Mouse (Mus musculus): ENCODE results near the gene Slc39a11. TPM values are rescaled to one million over a fixed set of nuclear protein-coding genes. Genes with fewer than 3 reads are reported as not detected.
A peak's percentile ranks its signal among the peaks of the same experiment; 100 is the strongest.

The Slc39a11 gene
- total and polyA plus RNA-seq, 3 experiments: 43.2 to 54.4 (median 51.0) TPM

GRCm38 (mm10) chr11:113203008-113203407 lies 446.9 kb downstream of the Slc39a11 start:
- dilution Hi-C loops (cut with MboI; ENCODE audit: extremely low pct_ligation_motif_present, extremely low pct_unique_long_range_greater_than_20kb, low sequenced_read_pairs) (no loop called here), in situ Hi-C loops (cut with MboI; ENCODE audit: low pct_ligation_motif_present, low pct_unique_long_range_greater_than_20kb, low sequenced_read_pairs) (no loop called here)
- DNase-seq (ENCODE audit: extremely low read depth): no peak
- Histone ChIP-seq H3K4me2 (ENCODE audit: insufficient read depth, low read depth, poor library complexity, severe bottlenecking) (no peak overlapping the region), H3K4me3 (replicated peaks in 1 of 3; ENCODE audit: low read depth in 2 of 3, low read length in 2 of 3, poor library complexity in 1 of 3) (no peak overlapping the region), H3K27me3 (replicated peaks) (peaks cover 6% of the 10 kb centered on the region), H3K9ac (ENCODE audit: insufficient read depth, low read depth) (no peak overlapping the region), H3K79me2 (replicated peaks; ENCODE audit: control insufficient read depth, extremely low read depth, insufficient read depth, poor library complexity, severe bottlenecking) (no peaks in the 10 kb centered on the region), H3K36me3 (replicated peaks in 1 of 2; ENCODE audit: control insufficient read depth in 1 of 2, insufficient read depth in 1 of 2, low read length in 1 of 2) (no peaks in the 10 kb centered on the region), H3K27ac (ENCODE audit: insufficient read depth, low read depth) (no peak overlapping the region), H3K9me3 (replicated peaks; ENCODE audit: low read length) (peaks cover 2% of the 10 kb centered on the region), H3K4me1 (ENCODE audit: control insufficient read depth in 1 of 2, insufficient read depth in 2 of 2) (peaks cover 5 to 58% of the 10 kb centered on the region in 2 experiments)
- no peak for TF ChIP-seq JUN (IDR thresholded peaks at IDR 0.05; ENCODE audit: insufficient read depth, low read depth, low read length)
- 0 out of 2 replicates have a peak, but pooled peaks have one; percentile 26 for TF ChIP-seq MAX (IDR thresholded peaks at IDR 0.05; ENCODE audit: low read length)
- TF ChIP-seq PAX5 (IDR thresholded peaks at IDR 0.05; ENCODE audit: low read length): no peak
- peak; percentile 36; the same call in 1 of the 2 replicates for TF ChIP-seq MYC (IDR thresholded peaks at IDR 0.05; ENCODE audit: low read depth, low read length)
- TF ChIP-seq BHLHE40 (IDR thresholded peaks at IDR 0.05; ENCODE audit: low read depth, low read length): peak; percentile 12; the same call in 1 of the 2 replicates
- no peak for TF ChIP-seq ZKSCAN1 (IDR thresholded peaks at IDR 0.05; ENCODE audit: borderline replicate concordance, low read depth, low read length)

- peaks cover 6% of the 10 kb centered on the region for H3K27me3 ChIP-seq (replicated peaks)
- no peak overlapping the region for H3K27ac ChIP-seq (ENCODE audit: insufficient read depth, low read depth)
- H3K4me3 ChIP-seq (replicated peaks in 1 of 3; ENCODE audit: low read depth in 2 of 3, low read length in 2 of 3, poor library complexity in 1 of 3): peak overlapping the region; percentile 39 to 65 (median 54)
- peak; percentile 81 for DNase-seq (ENCODE audit: extremely low read depth)
- H3K79me2 ChIP-seq (replicated peaks; ENCODE audit: control insufficient read depth, extremely low read depth, insufficient read depth, poor library complexity, severe bottlenecking): no peaks in the 10 kb centered on the region
- peaks cover 2% of the 10 kb centered on the region for H3K9me3 ChIP-seq (replicated peaks; ENCODE audit: low read length)
- dilution Hi-C loops (cut with MboI; ENCODE audit: extremely low pct_ligation_motif_present, extremely low pct_unique_long_range_greater_than_20kb, low sequenced_read_pairs): no loop called here
- H3K36me3 ChIP-seq (replicated peaks in 1 of 2; ENCODE audit: control insufficient read depth in 1 of 2, insufficient read depth in 1 of 2, low read length in 1 of 2): no peaks in the 10 kb centered on the region
- H3K4me1 ChIP-seq (ENCODE audit: control insufficient read depth in 1 of 2, insufficient read depth in 2 of 2): peaks cover 5 to 73% of the 10 kb centered on the region in 2 experiments
- peak overlapping the region; percentile 44; the same call in 1 of the 2 replicates for H3K9ac ChIP-seq (ENCODE audit: insufficient read depth, low read depth)
- H3K4me2 ChIP-seq (ENCODE audit: insufficient read depth, low read depth, poor library complexity, severe bottlenecking): peak overlapping the region; percentile 68
- in situ Hi-C loops (cut with MboI; ENCODE audit: low pct_ligation_motif_present, low pct_unique_long_range_greater_than_20kb, low sequenced_read_pairs): no loop called here
- TF ChIP-seq NELFE (IDR thresholded peaks at IDR 0.05; ENCODE audit: low read depth, low read length) (peak; percentile 85; the same call in 1 of the 2 replicates), MAX (IDR thresholded peaks at IDR 0.05; ENCODE audit: low read length) (peak; percentile 36; the same call in 1 of the 2 replicates), POLR2A (IDR thresholded peaks at IDR 0.05; ENCODE audit: low read depth, low read length) (peak; percentile 98), MEF2A (IDR thresholded peaks at IDR 0.05; ENCODE audit: borderline replicate concordance, low read depth, low read length) (no peak), POLR2AphosphoS2 (IDR thresholded peaks at IDR 0.05; ENCODE audit: low read depth, low read length) (peak; percentile 47; the same call in 1 of the 2 replicates), CTCF (conservative IDR thresholded peaks at IDR 0.05 in 1 of 2, IDR thresholded peaks at IDR 0.05 in 1 of 2; ENCODE audit: low read depth in 2 of 2, low read length in 2 of 2) (no peak), EP300 (IDR thresholded peaks at IDR 0.05; ENCODE audit: low read length) (no peak), GABPA (IDR thresholded peaks at IDR 0.05; ENCODE audit: insufficient replicate concordance, low read depth, low read length) (peak; percentile 5; the same call in 1 of the 2 replicates), KAT2A (IDR thresholded peaks at IDR 0.05; ENCODE audit: insufficient replicate concordance, low read length) (peak; percentile 87; the same call in 1 of the 2 replicates), UBTF (IDR thresholded peaks at IDR 0.05; ENCODE audit: low read depth, low read length) (peak; percentile 68; the same call in 1 of the 2 replicates), ZNF384 (IDR thresholded peaks at IDR 0.05; ENCODE audit: low read depth, low read length) (no peak), ELF1 (IDR thresholded peaks at IDR 0.05; ENCODE audit: low read depth, low read length) (peak; percentile 88), IRF4 (IDR thresholded peaks at IDR 0.05; ENCODE audit: low read depth, low read length) (no peak; the same call in 1 of the 2 replicates), E2F4 (IDR thresholded peaks at IDR 0.05; ENCODE audit: insufficient replicate concordance, low read depth, low read length) (no peak), SIN3A (IDR thresholded peaks at IDR 0.05; ENCODE audit: low read length) (peak; percentile 38; the same call in 1 of the 2 replicates), CHD1 (IDR thresholded peaks at IDR 0.05; ENCODE audit: low read depth, low read length) (no peak), MYC (IDR thresholded peaks at IDR 0.05; ENCODE audit: low read depth, low read length) (no peak), SMC3 (IDR thresholded peaks at IDR 0.05; ENCODE audit: low read depth, low read length) (no peak), ZKSCAN1 (IDR thresholded peaks at IDR 0.05; ENCODE audit: borderline replicate concordance, low read depth, low read length) (no peak), USF2 (conservative IDR thresholded peaks at IDR 0.05; ENCODE audit: low read depth, low read length) (no peak), CHD2 (IDR thresholded peaks at IDR 0.05; ENCODE audit: low read length) (no peak), BHLHE40 (IDR thresholded peaks at IDR 0.05; ENCODE audit: low read depth, low read length) (peak; percentile 30; the same call in 1 of the 2 replicates), USF1 (IDR thresholded peaks at IDR 0.05; ENCODE audit: low read depth, low read length) (no peak), MXI1 (IDR thresholded peaks at IDR 0.05; ENCODE audit: low read depth, low read length) (0 out of 2 replicates have a peak, but pooled peaks have one; percentile 47), TCF12 (IDR thresholded peaks at IDR 0.05; ENCODE audit: low read depth, low read length) (peak; percentile 92), PAX5 (IDR thresholded peaks at IDR 0.05; ENCODE audit: low read length) (no peak), RCOR1 (conservative IDR thresholded peaks at IDR 0.05; ENCODE audit: low read depth, low read length) (no peak), ZC3H11A (IDR thresholded peaks at IDR 0.05; ENCODE audit: low read depth, low read length) (no peak), MAZ (IDR thresholded peaks at IDR 0.05; ENCODE audit: low read depth, low read length) (no peak), NRF1 (IDR thresholded peaks at IDR 0.05; ENCODE audit: low read depth, low read length) (no peak)
These were observed 448.3 kb downstream of the Slc39a11 start for GRCm38 (mm10) chr11:113201470-113201997.

Measured in CH12.LX (cell line).